Mouse (Mus musculus) lung, embryonic 14.5 days (tissue): ENCODE measurements around the gene Zfp467. TPM values are rescaled to one million over a fixed set of nuclear protein-coding genes. Genes with fewer than 3 reads are reported as not detected.

ENCODE experiments used
- ATAC-seq: fragments of 200-750 bp; cut with Nextera tagmentation; 2 replicates; pipeline ENCODE4 v1.8.0; 2017; ENCODE audit warnings: mild to moderate bottlenecking, moderate TSS enrichment, moderate library complexity; ENCODE audit not compliant: insufficient read depth
- DNase-seq: peaks from one replicate; pipeline ENCODE4 v3.0.0-alpha.2; 2015
- H3K27ac ChIP-seq: fragments of 300-500 bp; sonication (generic); 2 replicates; pipeline ENCODE4 v1.5.1; 2014; ENCODE audit warnings: low read depth, mild to moderate bottlenecking, moderate library complexity
- H3K27me3 ChIP-seq: fragments of 300-500 bp; sonication (generic); 2 replicates; pipeline ENCODE4 v1.6.1; 2014; ENCODE audit warnings: low read length, control low read depth; ENCODE audit not compliant: insufficient read depth
- H3K36me3 ChIP-seq: fragments of 300-500 bp; sonication (generic); 2 replicates; pipeline ENCODE4 v1.6.1; 2014; ENCODE audit warnings: control low read depth; ENCODE audit not compliant: insufficient read depth
- H3K4me1 ChIP-seq: fragments of 300-500 bp; sonication (generic); 2 replicates; pipeline ENCODE4 v1.6.1; 2014; ENCODE audit warnings: antibody characterized with exemption, control low read depth; ENCODE audit not compliant: insufficient read depth
- H3K4me2 ChIP-seq: fragments of 300-500 bp; sonication (generic); 2 replicates; pipeline ENCODE4 v1.6.1; 2014; ENCODE audit warnings: mild to moderate bottlenecking
- H3K4me3 ChIP-seq: fragments of 300-500 bp; sonication (generic); 2 replicates; pipeline ENCODE4 v1.5.1; 2014; ENCODE audit warnings: low read depth, low read length
- H3K9ac ChIP-seq: fragments of 300-500 bp; sonication (generic); 2 replicates; pipeline ENCODE4 v1.6.1; 2014
- H3K9me3 ChIP-seq: fragments of 300-500 bp; sonication (generic); 2 replicates; pipeline ENCODE4 v1.6.1; 2016; ENCODE audit warnings: low read depth, low read length, control low read depth
- CTCF ChIP-seq: IDR thresholded peaks from 2 replicates; pipeline ENCODE4 v1.5.1; 2016; ENCODE audit warnings: antibody characterized with exemption, low read depth
- WGBS: fragments of 180-500 bp; shearing (Covaris S2); extraction: QIAGEN DNeasy Blood & Tissue Kit; methylation state at CpG from one replicate; pipeline ENCODE4 v1.1.7; 2014; 5-methylcytosine and 5-hydroxymethylcytosine counted together
- polyA plus RNA-seq: library from polyadenylated mRNA; unstranded; fragments of >200 nt; fragmentation: Nextera tagmentation; extraction: Ambion mirVana; gene quantifications from 2 replicates; pipeline ENCODE4 v1.2.1, GENCODE M21; 2014

Gene Zfp467
- polyA plus RNA-seq, 1 experiment from 2014 or later = 20.7 TPM

GRCm38 (mm10) chr6:48478446-48478845, 32.8 kb upstream of the Zfp467 start:
- no peaks in the 10 kb centered on the region for H3K36me3 ChIP-seq
- H3K9ac ChIP-seq = no peak overlapping the region
- no peaks in the 10 kb centered on the region for H3K27me3 ChIP-seq
- no peak for ATAC-seq
- no peak overlapping the region for H3K27ac ChIP-seq
- DNase-seq = no peak
- no peak for TF ChIP-seq CTCF
- no peak overlapping the region for H3K4me3 ChIP-seq
- no peaks in the 10 kb centered on the region for H3K9me3 ChIP-seq
- H3K4me1 ChIP-seq = no peaks in the 10 kb centered on the region
- WGBS = 82% methylated on average over 4 of the region's 4 CpGs
- no peak overlapping the region for H3K4me2 ChIP-seq

- H3K4me1 ChIP-seq = no peaks in the 10 kb centered on the region
- no peak for TF ChIP-seq CTCF
- DNase-seq (no peak), ATAC-seq (no peak)
- no peak overlapping the region for H3K4me3 ChIP-seq
- H3K9ac ChIP-seq = no peak overlapping the region
- no peak overlapping the region for H3K27ac ChIP-seq
- no peaks in the 10 kb centered on the region for H3K36me3 ChIP-seq
- H3K4me2 ChIP-seq = no peak overlapping the region
- 64% methylated on average over 2 of the region's 2 CpGs for WGBS
- H3K9me3 ChIP-seq = no peaks in the 10 kb centered on the region
- H3K27me3 ChIP-seq = no peaks in the 10 kb centered on the region
These were observed 25.1 kb upstream of the Zfp467 start for GRCm38 (mm10) chr6:48470739-48471138.

- 75% methylated on average over 7 of the region's 7 CpGs for WGBS
- no peak overlapping the region for H3K27ac ChIP-seq
- no peaks in the 10 kb centered on the region for H3K4me1 ChIP-seq
- H3K27me3 ChIP-seq = no peaks in the 10 kb centered on the region
- no peaks in the 10 kb centered on the region for H3K36me3 ChIP-seq
- H3K4me3 ChIP-seq = no peak overlapping the region
- H3K9me3 ChIP-seq = no peaks in the 10 kb centered on the region
- no peak overlapping the region for H3K9ac ChIP-seq
- no peak for TF ChIP-seq CTCF
- DNase-seq (no peak), ATAC-seq (no peak)
- no peak overlapping the region for H3K4me2 ChIP-seq
These were observed 21.9 kb upstream of the Zfp467 start for GRCm38 (mm10) chr6:48467490-48467889.

- H3K4me3 ChIP-seq = no peak overlapping the region
- H3K27me3 ChIP-seq = no peaks in the 10 kb centered on the region
- WGBS = 15% methylated on average over 6 of the region's 6 CpGs
- no peak for TF ChIP-seq CTCF
- no peak for ATAC-seq
- no peak overlapping the region for H3K9ac ChIP-seq
- H3K27ac ChIP-seq = no peak overlapping the region
- no peak overlapping the region for H3K4me2 ChIP-seq
- H3K36me3 ChIP-seq = no peaks in the 10 kb centered on the region
- no peaks in the 10 kb centered on the region for H3K4me1 ChIP-seq
- DNase-seq = no peak
- H3K9me3 ChIP-seq = no peaks in the 10 kb centered on the region
These were observed 21.1 kb upstream of the Zfp467 start for GRCm38 (mm10) chr6:48466715-48467114.

GRCm38 (mm10) chr6:48464966-48465679, 19.5 kb upstream of the Zfp467 start:
- no peak overlapping the region for H3K4me2 ChIP-seq
- DNase-seq = no peak
- no peaks in the 10 kb centered on the region for H3K9me3 ChIP-seq
- WGBS = 82% methylated on average over 13 of the region's 13 CpGs
- H3K27ac ChIP-seq = no peak overlapping the region
- no peaks in the 10 kb centered on the region for H3K27me3 ChIP-seq
- no peak for ATAC-seq
- no peaks in the 10 kb centered on the region for H3K36me3 ChIP-seq
- H3K9ac ChIP-seq = no peak overlapping the region
- H3K4me1 ChIP-seq = no peaks in the 10 kb centered on the region
- no peak overlapping the region for H3K4me3 ChIP-seq
- no peak for TF ChIP-seq CTCF

- TF ChIP-seq CTCF = no peak
- ATAC-seq (no peak), DNase-seq (no peak)
- Histone ChIP-seq H3K4me1 (no peaks in the 10 kb centered on the region), H3K36me3 (no peaks in the 10 kb centered on the region), H3K27me3 (no peaks in the 10 kb centered on the region), H3K9me3 (no peaks in the 10 kb centered on the region), H3K9ac (no peak overlapping the region), H3K4me3 (no peak overlapping the region), H3K27ac (no peak overlapping the region), H3K4me2 (no peak overlapping the region)
- WGBS = 72% methylated on average over 3 of the region's 3 CpGs
These were observed 7.1 kb upstream of the Zfp467 start for GRCm38 (mm10) chr6:48452771-48453170.

- H3K4me1 ChIP-seq = no peaks in the 10 kb centered on the region
- H3K27me3 ChIP-seq = no peaks in the 10 kb centered on the region
- no peak overlapping the region for H3K4me2 ChIP-seq
- DNase-seq = no peak
- no peaks in the 10 kb centered on the region for H3K36me3 ChIP-seq
- H3K9me3 ChIP-seq = no peaks in the 10 kb centered on the region
- H3K4me3 ChIP-seq = no peak overlapping the region
- TF ChIP-seq CTCF = no peak
- 32% methylated on average over 1 of the region's 1 CpGs for WGBS
- no peak overlapping the region for H3K9ac ChIP-seq
- no peak for ATAC-seq
- H3K27ac ChIP-seq = no peak overlapping the region
These were observed 6.5 kb upstream of the Zfp467 start for GRCm38 (mm10) chr6:48452151-48452550.
